Mouse (Mus musculus) MEL (cell line): ENCODE measurements around the gene Myom1. TPM values are rescaled to one million over a fixed set of nuclear protein-coding genes. Genes with fewer than 3 reads are reported as not detected.

Source experiments
- DNase-seq: peaks from one replicate; pipeline ENCODE4 v3.0.0; 2011; ENCODE audit warnings: low read depth, low spot score
- H3K27ac ChIP-seq: 2 replicates; pipeline ENCODE4 v1.5.1; 2012; ENCODE audit warnings: low read depth, mild to moderate bottlenecking, control low read depth, low read length, moderate library complexity; ENCODE audit not compliant: control insufficient read depth
- H3K27me3 ChIP-seq, 2 experiments: fragments of 150-350 bp in 1 of 2; sonication (generic) in 1 of 2; 2 replicates each; pipeline ENCODE4 v1.6.1; 2012; ENCODE audit warnings: low read length in 2 of 2, mild to moderate bottlenecking in 2 of 2, improper control_type of control experiment in 1 of 2, moderate library complexity in 1 of 2; ENCODE audit not compliant: insufficient read depth in 2 of 2, control insufficient read depth in 1 of 2
- H3K36me3 ChIP-seq, 2 experiments: 2 replicates each; pipeline ENCODE4 v1.6.1; 2012 to 2014; ENCODE audit warnings: low read length in 2 of 2, improper control_type of control experiment in 1 of 2, inconsistent platforms in 1 of 2, mild to moderate bottlenecking in 1 of 2; ENCODE audit not compliant: insufficient read depth in 2 of 2, control insufficient read depth in 1 of 2
- H3K4me1 ChIP-seq, 2 experiments: fragments of 150-350 bp in 1 of 2; sonication (generic) in 1 of 2; 2 replicates each; pipeline ENCODE4 v1.6.1; 2012; ENCODE audit warnings: low read length in 2 of 2, improper control_type of control experiment in 1 of 2, mild to moderate bottlenecking in 1 of 2; ENCODE audit not compliant: insufficient read depth in 2 of 2, control insufficient read depth in 1 of 2
- H3K4me3 ChIP-seq, 2 experiments: fragments of 150-350 bp in 1 of 2; sonication (generic) in 1 of 2; 2 replicates each; pipeline ENCODE4 v1.5.1; 2012; ENCODE audit warnings: low read depth in 2 of 2, low read length in 2 of 2, mild to moderate bottlenecking in 2 of 2, moderate library complexity in 2 of 2, control low read depth in 1 of 2, improper control_type of control experiment in 1 of 2; ENCODE audit not compliant: control insufficient read depth in 1 of 2, insufficient read depth in 1 of 2
- H3K79me2 ChIP-seq: 2 replicates; pipeline ENCODE4 v1.6.1; 2012; ENCODE audit warnings: mild to moderate bottlenecking, low read length, moderate library complexity; ENCODE audit not compliant: control insufficient read depth, poor library complexity, insufficient read depth
- H3K9ac ChIP-seq: 2 replicates; pipeline ENCODE4 v1.6.1; 2012; ENCODE audit warnings: low read depth, mild to moderate bottlenecking, control low read depth, low read length, moderate library complexity; ENCODE audit not compliant: control insufficient read depth, poor library complexity, severe bottlenecking
- H3K9me3 ChIP-seq: fragments of 150-350 bp; sonication (generic); replicated peaks from 2 replicates; pipeline ENCODE4 v1.6.1; 2012; ENCODE audit warnings: mild to moderate bottlenecking, low read length, improper control_type of control experiment, moderate library complexity; ENCODE audit not compliant: insufficient read depth
- CHD1 ChIP-seq: IDR thresholded peaks from 2 replicates; pipeline ENCODE4 v1.6.1; 2012; ENCODE audit warnings: low read depth, mild to moderate bottlenecking, inconsistent platforms, low read length, improper control_type of control experiment
- CHD2 ChIP-seq: IDR thresholded peaks from 2 replicates; pipeline ENCODE4 v1.6.1; 2011; ENCODE audit warnings: low read length, improper control_type of control experiment
- CTCF ChIP-seq, 3 experiments: IDR thresholded peaks in 2 of 3; conservative IDR thresholded peaks in 1 of 3; 2 replicates each; pipeline ENCODE4 v1.5.1; 2011 to 2012; ENCODE audit warnings: low read length in 3 of 3, low read depth in 2 of 3, mild to moderate bottlenecking in 2 of 3, improper control_type of control experiment in 1 of 3, inconsistent platforms in 1 of 3, mixed read lengths in 1 of 3, moderate library complexity in 1 of 3; ENCODE audit not compliant: control insufficient read depth in 1 of 3, insufficient read depth in 1 of 3, poor library complexity in 1 of 3, severe bottlenecking in 1 of 3
- ELF1 ChIP-seq: IDR thresholded peaks from 2 replicates; pipeline ENCODE4 v1.6.1; 2014; ENCODE audit warnings: low read depth, mild to moderate bottlenecking, inconsistent platforms, low read length, improper control_type of control experiment, moderate library complexity
- GABPA ChIP-seq: IDR thresholded peaks from 2 replicates; pipeline ENCODE4 v1.6.1; 2012; ENCODE audit warnings: low read depth, mild to moderate bottlenecking, inconsistent platforms, low read length, improper control_type of control experiment, moderate library complexity
- KAT2A ChIP-seq: conservative IDR thresholded peaks from 2 replicates; pipeline ENCODE4 v1.6.1; 2012; ENCODE audit warnings: low read depth, low read length, improper control_type of control experiment, inconsistent platforms
- MAFK ChIP-seq: IDR thresholded peaks from 2 replicates; pipeline ENCODE4 v1.6.1; 2011; ENCODE audit warnings: low read depth, mild to moderate bottlenecking, low read length, improper control_type of control experiment, borderline replicate concordance
- MAZ ChIP-seq: IDR thresholded peaks from 2 replicates; pipeline ENCODE4 v1.6.1; 2012; ENCODE audit warnings: low read depth, mild to moderate bottlenecking, inconsistent platforms, low read length, improper control_type of control experiment
- MEF2A ChIP-seq: IDR thresholded peaks from 2 replicates; pipeline ENCODE4 v1.6.1; 2014; ENCODE audit warnings: low read depth, mild to moderate bottlenecking, inconsistent platforms, low read length, improper control_type of control experiment; ENCODE audit not compliant: poor library complexity, insufficient replicate concordance, severe bottlenecking; ENCODE audit errors: extremely low read depth
- POLR2AphosphoS2 ChIP-seq: IDR thresholded peaks from 2 replicates; pipeline ENCODE4 v1.6.1; 2011; ENCODE audit warnings: low read length, improper control_type of control experiment
- POLR2AphosphoS5 ChIP-seq: IDR thresholded peaks from 2 replicates; pipeline ENCODE4 v1.6.1; 2012; ENCODE audit warnings: low read depth, borderline replicate concordance, mild to moderate bottlenecking, inconsistent platforms, low read length, moderate library complexity, mixed read lengths
- RAD21 ChIP-seq: IDR thresholded peaks from 2 replicates; pipeline ENCODE4 v1.6.1; 2011; ENCODE audit warnings: mild to moderate bottlenecking, low read depth, low read length, improper control_type of control experiment
- RCOR1 ChIP-seq: IDR thresholded peaks from 2 replicates; pipeline ENCODE4 v1.6.1; 2012; ENCODE audit warnings: low read depth, mild to moderate bottlenecking, inconsistent platforms, low read length, improper control_type of control experiment
- SIN3A ChIP-seq: IDR thresholded peaks from 2 replicates; pipeline ENCODE4 v1.6.1; 2012; ENCODE audit warnings: low read length, improper control_type of control experiment, inconsistent platforms
- SMC3 ChIP-seq: IDR thresholded peaks from 2 replicates; pipeline ENCODE4 v1.6.1; 2011; ENCODE audit warnings: low read depth, low read length, improper control_type of control experiment
- TBP ChIP-seq: IDR thresholded peaks from 2 replicates; pipeline ENCODE4 v1.8.0; 2011; ENCODE audit warnings: low read depth, low read length, improper control_type of control experiment
- TCF12 ChIP-seq: IDR thresholded peaks from 2 replicates; pipeline ENCODE4 v1.6.1; 2014; ENCODE audit warnings: low read depth, mild to moderate bottlenecking, inconsistent platforms, low read length, improper control_type of control experiment, moderate library complexity
- USF2 ChIP-seq, 2 experiments: IDR thresholded peaks; 2 replicates each; pipeline ENCODE4 v1.6.1; 2011 to 2012; ENCODE audit warnings: improper control_type of control experiment in 2 of 2, low read length in 2 of 2, borderline replicate concordance in 1 of 2, inconsistent platforms in 1 of 2, low read depth in 1 of 2, mild to moderate bottlenecking in 1 of 2; ENCODE audit not compliant: insufficient read depth in 1 of 2
- ZC3H11A ChIP-seq: IDR thresholded peaks from 2 replicates; pipeline ENCODE4 v1.6.1; 2012; ENCODE audit warnings: low read depth, mild to moderate bottlenecking, inconsistent platforms, low read length, improper control_type of control experiment
- ZKSCAN1 ChIP-seq: IDR thresholded peaks from 2 replicates; pipeline ENCODE4 v1.6.1; 2012; ENCODE audit warnings: low read depth, mild to moderate bottlenecking, inconsistent platforms, low read length, improper control_type of control experiment, moderate library complexity
- ZMIZ1 ChIP-seq: IDR thresholded peaks from 2 replicates; pipeline ENCODE4 v1.6.1; 2012; ENCODE audit warnings: low read depth, mild to moderate bottlenecking, inconsistent platforms, low read length, improper control_type of control experiment, moderate library complexity
- polyA plus RNA-seq, 2 experiments: library from polyadenylated mRNA; stranded (reverse) in 1 of 2; unstranded in 1 of 2; fragments of >175 nt in 1 of 2; fragments of >200 nt in 1 of 2; gene quantifications; 2 replicates each; pipeline versions ENCODE4 v1.2.1 to v1.2.4; 2012; ENCODE audit warnings: low replicate concordance in 2 of 2, low read depth in 1 of 2; ENCODE audit not compliant: insufficient read length in 2 of 2, insufficient read depth in 1 of 2, missing spikeins in 1 of 2
- total RNA-seq: library from RNA; depleted of rRNA; stranded (reverse); fragments of 300-350 nt; gene quantifications from 2 replicates; pipeline ENCODE4 v1.2.3, GENCODE M21; 2012

The Myom1 gene
- total and polyA plus RNA-seq, 3 experiments = 0.65 to 0.79 TPM; not detected in 1

- DNase-seq = no peak
- no peaks in the 10 kb centered on the region for H3K79me2 ChIP-seq
Measured at GRCm38 (mm10) chr17:71096557-71097208, 94.2 kb downstream of the Myom1 start.

GRCm38 (mm10) chr17:71097209-71097597 is 94.8 kb downstream of the Myom1 start:
- H3K36me3 ChIP-seq = no peaks in the 10 kb centered on the region
- H3K4me1 ChIP-seq = no peaks in the 10 kb centered on the region
- no peaks in the 10 kb centered on the region for H3K9me3 ChIP-seq
- H3K79me2 ChIP-seq = no peaks in the 10 kb centered on the region
- no peak for DNase-seq
- no peak overlapping the region for H3K9ac ChIP-seq
- TF ChIP-seq ZC3H11A (no peak), CHD2 (no peak), TCF12 (no peak), KAT2A (no peak), MAZ (no peak), ELF1 (no peak), TBP (no peak), GABPA (no peak), POLR2AphosphoS2 (no peak)
- TF ChIP-seq, all 39 proteins: peak for 0
- H3K27me3 ChIP-seq = no peaks in the 10 kb centered on the region
- H3K27ac ChIP-seq = no peak overlapping the region
- no peak overlapping the region for H3K4me3 ChIP-seq

More at GRCm38 (mm10) chr17:71096557-71097208, 94.2 kb downstream of the Myom1 start:
- Histone ChIP-seq H3K27ac (no peak overlapping the region), H3K9ac (no peak overlapping the region), H3K4me1 (no peaks in the 10 kb centered on the region), H3K36me3 (no peaks in the 10 kb centered on the region), H3K4me3 (no peak overlapping the region), H3K27me3 (no peaks in the 10 kb centered on the region), H3K9me3 (no peaks in the 10 kb centered on the region)
- TF ChIP-seq USF2 (IDR thresholded peaks at IDR 0.05; ENCODE audit: borderline replicate concordance in 1 of 2, insufficient read depth in 1 of 2, low read depth in 1 of 2, low read length in 2 of 2) (no peak), CHD1 (no peak), SMC3 (no peak), TCF12 (no peak), ELF1 (no peak), ZMIZ1 (no peak), KAT2A (no peak), SIN3A (no peak), MAFK (no peak), RAD21 (no peak), CTCF (IDR thresholded peaks at IDR 0.05 in 2 of 3, conservative IDR thresholded peaks at IDR 0.05 in 1 of 3; ENCODE audit: control insufficient read depth in 1 of 3, insufficient read depth in 1 of 3, low read depth in 2 of 3, low read length in 3 of 3, poor library complexity in 1 of 3, severe bottlenecking in 1 of 3) (no peak), RCOR1 (no peak), MEF2A (no peak), ZKSCAN1 (no peak), MAZ (no peak), POLR2AphosphoS5 (no peak)
